In genomic region chr14:31934321-31934720, GRCm38 (mm10) we compare ENCODE assay signal across 8 mouse cellular contexts.
DNase-seq lines count a peak whose midpoint lies in the region; ATAC-seq and TF ChIP-seq lines count a peak whose summit lies in the region.

No protein-coding gene starts in this region.

- peak overlapping the region; percentile 91 for H3K27ac ChIP-seq in hindbrain, embryonic 15.5 days (replicated peaks)
- H3K27ac ChIP-seq in midbrain, embryonic 11.5 days (ENCODE audit: low read depth, low read length), result peak overlapping the region; percentile 94
- no peak overlapping the region for H3K27ac ChIP-seq in thymus, adult 2 months (ENCODE audit: control insufficient read depth, insufficient read depth, low read length)

- H3K4me2 ChIP-seq in hindbrain, embryonic 15.5 days, result peak overlapping the region; percentile 66
- H3K4me2 ChIP-seq in midbrain, embryonic 11.5 days, result peak overlapping the region; percentile 50

- H3K9ac ChIP-seq in hindbrain, embryonic 15.5 days, result peak overlapping the region; percentile 53
- H3K9ac ChIP-seq in midbrain, embryonic 11.5 days (ENCODE audit: low read length), result peak overlapping the region; percentile 63

- no peak for DNase-seq in cerebellum, adult 8-10 months
- DNase-seq in right cerebral cortex, postnatal 10 days (ENCODE audit: low spot score in 2 of 2), result peak; percentile 39 to 43
- no peak for DNase-seq in right cerebral cortex, postnatal 14 days
- DNase-seq in midbrain, embryonic 11.5 days (ENCODE audit: low spot score, missing footprints), result peak; percentile 95
- no peak for DNase-seq in adrenal gland, postnatal 36 days
- DNase-seq in thymus, adult 2 months, result no peak

- no peaks in the 10 kb centered on the region for H3K9me3 ChIP-seq in hindbrain, embryonic 15.5 days
- H3K9me3 ChIP-seq in midbrain, embryonic 11.5 days (ENCODE audit: control insufficient read depth, low read length), result peaks cover 5% of the 10 kb centered on the region; the same call in 1 of the 2 replicates

- H3K36me3 ChIP-seq in hindbrain, embryonic 15.5 days, result no peaks in the 10 kb centered on the region
- H3K36me3 ChIP-seq in midbrain, embryonic 11.5 days (ENCODE audit: control insufficient read depth, insufficient read depth, low read length), result no peaks in the 10 kb centered on the region
- no peaks in the 10 kb centered on the region for H3K36me3 ChIP-seq in thymus, adult 2 months (ENCODE audit: control insufficient read depth, insufficient read depth, low read length)

- peaks cover 21% of the 10 kb centered on the region for H3K4me1 ChIP-seq in hindbrain, embryonic 15.5 days (replicated peaks)
- peaks cover 18% of the 10 kb centered on the region for H3K4me1 ChIP-seq in midbrain, embryonic 11.5 days (ENCODE audit: control insufficient read depth, insufficient read depth, low read length)
- no peaks in the 10 kb centered on the region for H3K4me1 ChIP-seq in thymus, adult 2 months (replicated peaks; ENCODE audit: control insufficient read depth, insufficient read depth, low read length)

- no peak for TF ChIP-seq POLR2A in thymus, adult 2 months (IDR thresholded peaks at IDR 0.05; ENCODE audit: control insufficient read depth, extremely low read depth, insufficient read depth, low read length, poor library complexity)

- TF ChIP-seq CTCF in thymus, adult 2 months (IDR thresholded peaks at IDR 0.05; ENCODE audit: borderline replicate concordance, control insufficient read depth, extremely low read depth, insufficient read depth, low read length, poor library complexity), result no peak

- ATAC-seq in cerebellum, adult (ENCODE audit: insufficient number of reproducible peaks, low FRiP score, low TSS enrichment), result 0 out of 2 replicates have a peak, but pooled peaks have one; percentile 33
- ATAC-seq in hindbrain, embryonic 15.5 days (ENCODE audit: low FRiP score, low read depth), result peak; percentile 80
- peak; percentile 78 for ATAC-seq in midbrain, embryonic 11.5 days (ENCODE audit: low FRiP score)

- WGBS in hindbrain, embryonic 15.5 days, result 0% methylated on average over 5 of the region's 6 CpGs
- WGBS in midbrain, embryonic 11.5 days, result 0% methylated on average over 5 of the region's 6 CpGs
- WGBS in thymus, adult 2 months, result 24% methylated on average over 6 of the region's 6 CpGs

- no peaks in the 10 kb centered on the region for H3K27me3 ChIP-seq in hindbrain, embryonic 15.5 days
- H3K27me3 ChIP-seq in midbrain, embryonic 11.5 days (ENCODE audit: control insufficient read depth, insufficient read depth, low read length), result no peaks in the 10 kb centered on the region
- H3K27me3 ChIP-seq in thymus, adult 2 months (ENCODE audit: control insufficient read depth, insufficient read depth, low read length), result no peaks in the 10 kb centered on the region

- peak overlapping the region; percentile 41 for H3K4me3 ChIP-seq in hindbrain, embryonic 15.5 days
- H3K4me3 ChIP-seq in midbrain, embryonic 11.5 days (ENCODE audit: low read depth, low read length), result peak overlapping the region; percentile 27
- no peak overlapping the region for H3K4me3 ChIP-seq in thymus, adult 2 months (ENCODE audit: control insufficient read depth, insufficient read depth, low read length)

Comparison
In these comparisons a context has a peak if more than half of its experiments do, and no peak if none do; other contexts are left out.
1. DNase-seq: peak in right cerebral cortex, postnatal 10 days (2 of 2) and midbrain, embryonic 11.5 days (single experiment); none in cerebellum, adult 8-10 months (single experiment), right cerebral cortex, postnatal 14 days (single experiment), adrenal gland, postnatal 36 days (0 of 2) and thymus, adult 2 months (single experiment).
2. Peak in every context shown above with its lines, with median percentiles within 50 percentile points of each other: ATAC-seq.